10 mouse cellular contexts compared by ENCODE assay signal in genomic region chr13:97775907-97776306, GRCm38 (mm10).
"Had no signal": no experiment of that assay in that cellular context is flagged by ENCODE, and none has a peak within 500 bp of the region (broad histone marks: within the 10 kb centered on the region; RNA-seq: fewer than 3 reads in every experiment).

No protein-coding gene starts in this region.

- DNase-seq: liver, embryonic 13.5 days; retina, postnatal 1 day; spleen, adult 18-20 months; thymus, adult 18-20 months; thymus, postnatal 14 days had no signal

- H3K27ac ChIP-seq: intestine, embryonic 15.5 days; kidney, embryonic 15.5 days; limb, embryonic 13.5 days had no signal

- H3K9me3 ChIP-seq: intestine, embryonic 15.5 days; kidney, embryonic 15.5 days; liver, embryonic 13.5 days had no signal

- H3K27me3 ChIP-seq: intestine, embryonic 15.5 days; kidney, embryonic 15.5 days; limb, embryonic 13.5 days; liver, embryonic 13.5 days; midbrain, embryonic 15.5 days had no signal

- H3K4me2 ChIP-seq: intestine, embryonic 15.5 days; kidney, embryonic 15.5 days; limb, embryonic 13.5 days; liver, embryonic 13.5 days; midbrain, embryonic 11.5 days; midbrain, embryonic 15.5 days had no signal

- ATAC-seq: intestine, embryonic 15.5 days had no signal

- H3K9ac ChIP-seq: intestine, embryonic 15.5 days; kidney, embryonic 15.5 days; limb, embryonic 13.5 days; liver, embryonic 13.5 days; midbrain, embryonic 15.5 days had no signal

- H3K4me3 ChIP-seq: intestine, embryonic 15.5 days; kidney, embryonic 15.5 days; limb, embryonic 13.5 days; liver, embryonic 13.5 days; midbrain, embryonic 15.5 days had no signal

- H3K36me3 ChIP-seq: intestine, embryonic 15.5 days; kidney, embryonic 15.5 days; limb, embryonic 13.5 days; liver, embryonic 13.5 days; midbrain, embryonic 15.5 days had no signal
